Mouse (Mus musculus): ENCODE measurements around the gene Fsd1.
A peak's percentile ranks its signal among the peaks of the same experiment; 100 is the strongest.

- TF ChIP-seq CTCF (IDR thresholded peaks at IDR 0.05) (peak; percentile 77), POLR2A (IDR thresholded peaks at IDR 0.05; ENCODE audit: insufficient read depth, low read depth, low read length) (peak; percentile 89)
Observed at GRCm38 (mm10) chr17:56009088-56009961, 23.0 kb downstream of the Fsd1 start.

Measured in heart, adult 2 months (tissue).